28 mouse cellular contexts compared by ENCODE assay signal in the genomic region with DNA sequence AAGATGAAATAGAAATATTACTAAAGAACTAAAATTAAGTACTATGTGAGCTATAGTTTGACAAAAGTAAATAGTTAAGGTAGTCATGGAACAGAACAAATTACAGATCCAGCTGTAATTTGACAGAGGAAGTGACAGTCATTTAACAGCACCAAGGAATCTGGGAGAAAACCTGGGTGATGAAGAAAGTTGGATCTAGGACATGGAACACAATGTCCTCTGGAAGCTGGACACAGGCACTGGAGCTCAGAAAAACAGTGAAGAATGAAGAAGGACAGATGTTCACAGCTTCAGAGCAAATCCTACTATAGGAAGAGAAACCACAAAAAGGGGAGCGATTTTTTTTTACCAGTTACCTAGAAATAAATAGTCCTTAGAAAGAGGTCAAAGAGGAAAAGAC.
"Had no signal": no experiment of that assay in that cellular context is flagged by ENCODE, and none has a peak within 500 bp of the region (broad histone marks: within the 10 kb centered on the region; RNA-seq: fewer than 3 reads in every experiment).

No protein-coding gene starts in this region.

- H3K36me3 ChIP-seq: embryonic facial prominence, embryonic 10.5 days; embryonic facial prominence, embryonic 12.5 days; embryonic facial prominence, embryonic 13.5 days; embryonic facial prominence, embryonic 15.5 days; forebrain, embryonic 10.5 days; forebrain, embryonic 12.5 days; forebrain, embryonic 15.5 days had no signal

- ATAC-seq: forebrain, embryonic 13.5 days; forebrain, embryonic 14.5 days; forebrain, embryonic 15.5 days; forebrain, embryonic 16.5 days; forebrain, postnatal 0 days had no signal

- H3K4me1 ChIP-seq: embryonic facial prominence, embryonic 10.5 days; embryonic facial prominence, embryonic 12.5 days; embryonic facial prominence, embryonic 13.5 days; embryonic facial prominence, embryonic 15.5 days; forebrain, embryonic 10.5 days; forebrain, embryonic 12.5 days; forebrain, embryonic 13.5 days had no signal

- H3K9me3 ChIP-seq: embryonic facial prominence, embryonic 10.5 days; embryonic facial prominence, embryonic 12.5 days; embryonic facial prominence, embryonic 13.5 days; embryonic facial prominence, embryonic 15.5 days; forebrain, embryonic 10.5 days; forebrain, embryonic 12.5 days; forebrain, embryonic 13.5 days; forebrain, embryonic 15.5 days had no signal

- H3K27ac ChIP-seq: embryonic facial prominence, embryonic 10.5 days; embryonic facial prominence, embryonic 12.5 days; embryonic facial prominence, embryonic 13.5 days; embryonic facial prominence, embryonic 15.5 days; forebrain, embryonic 10.5 days; forebrain, embryonic 12.5 days; forebrain, embryonic 13.5 days; forebrain, embryonic 15.5 days; gastrocnemius, adult 2 months; heart, adult 2 months had no signal

- H3K4me2 ChIP-seq: embryonic facial prominence, embryonic 12.5 days; embryonic facial prominence, embryonic 13.5 days; embryonic facial prominence, embryonic 15.5 days; forebrain, embryonic 12.5 days; forebrain, embryonic 13.5 days; forebrain, embryonic 15.5 days had no signal

- H3K27me3 ChIP-seq: embryonic facial prominence, embryonic 12.5 days; embryonic facial prominence, embryonic 13.5 days; embryonic facial prominence, embryonic 15.5 days; forebrain, embryonic 12.5 days; forebrain, embryonic 13.5 days; forebrain, embryonic 15.5 days had no signal

- DNase-seq: cerebellum, adult 18-20 months; cerebellum, adult 2 months; cerebellum, adult 8-10 months; cerebellum, adult 9-10 months; cerebellum, adult 9-11 months; cerebellum, postnatal 10 days; cerebellum, postnatal 14 days; cerebellum, postnatal 25 days; cerebellum, postnatal 36 days; embryo, embryonic 11 days; forebrain, postnatal 0 days; gastrocnemius, adult 2 months; gastrocnemius, postnatal 10 days; gastrocnemius, postnatal 14 days; gastrocnemius, postnatal 25 days; gastrocnemius, postnatal 36 days; heart, adult 2 months had no signal

- H3K9ac ChIP-seq: embryonic facial prominence, embryonic 12.5 days; embryonic facial prominence, embryonic 13.5 days; embryonic facial prominence, embryonic 15.5 days; forebrain, embryonic 12.5 days; forebrain, embryonic 13.5 days; forebrain, embryonic 15.5 days; forebrain, postnatal 0 days had no signal

- H3K4me3 ChIP-seq: embryonic facial prominence, embryonic 10.5 days; embryonic facial prominence, embryonic 12.5 days; embryonic facial prominence, embryonic 13.5 days; embryonic facial prominence, embryonic 15.5 days; erythroblast, embryonic 14.5 days; forebrain, embryonic 10.5 days; forebrain, embryonic 12.5 days; forebrain, embryonic 13.5 days; forebrain, embryonic 15.5 days; gastrocnemius, adult 2 months; heart, adult 2 months had no signal
